Mouse (Mus musculus) midbrain, postnatal 0 days (tissue): ENCODE results near the gene Fmod. TPM values are rescaled to one million over a fixed set of nuclear protein-coding genes. Genes with fewer than 3 reads are reported as not detected.
A peak's percentile ranks its signal among the peaks of the same experiment; 100 is the strongest.

Experiments used
- ATAC-seq: fragments of 200-750 bp; cut with Nextera tagmentation; 2 replicates; pipeline ENCODE4 v1.8.0; 2017; ENCODE audit warnings: moderate number of reproducible peaks, mild to moderate bottlenecking, moderate TSS enrichment, moderate library complexity; ENCODE audit not compliant: low FRiP score
- DNase-seq: peaks from one replicate; pipeline ENCODE4 v3.0.0-alpha.2; 2015; ENCODE audit warnings: low spot score
- H3K27ac ChIP-seq: fragments of 300-500 bp; sonication (generic); 2 replicates; pipeline ENCODE4 v1.5.1; 2014; ENCODE audit warnings: low read depth, mild to moderate bottlenecking, low read length, mixed read lengths
- H3K27me3 ChIP-seq: fragments of 300-500 bp; sonication (generic); 2 replicates; pipeline ENCODE4 v1.6.1; 2014; ENCODE audit warnings: low read length, control low read depth, mixed read lengths; ENCODE audit not compliant: insufficient read depth
- H3K36me3 ChIP-seq: fragments of 300-500 bp; sonication (generic); 2 replicates; pipeline ENCODE4 v1.6.1; 2014; ENCODE audit warnings: low read length, control low read depth, mixed read lengths; ENCODE audit not compliant: insufficient read depth
- H3K4me1 ChIP-seq: fragments of 300-500 bp; sonication (generic); 2 replicates; pipeline ENCODE4 v1.6.1; 2014; ENCODE audit warnings: mild to moderate bottlenecking, control low read depth, antibody characterized with exemption, low read length, mixed read lengths; ENCODE audit not compliant: insufficient read depth
- H3K4me2 ChIP-seq: fragments of 300-500 bp; sonication (generic); 2 replicates; pipeline ENCODE4 v1.6.1; 2014; ENCODE audit warnings: low read depth, mild to moderate bottlenecking, low read length, mixed read lengths; ENCODE audit not compliant: poor library complexity, severe bottlenecking
- H3K4me3 ChIP-seq: fragments of 300-500 bp; sonication (generic); 2 replicates; pipeline ENCODE4 v1.5.1; 2014; ENCODE audit warnings: low read depth, mild to moderate bottlenecking, low read length, moderate library complexity
- H3K9ac ChIP-seq: fragments of 300-500 bp; sonication (generic); replicated peaks from 2 replicates; pipeline ENCODE4 v1.6.1; 2014; ENCODE audit warnings: mild to moderate bottlenecking, low read length, moderate library complexity, mixed read lengths; ENCODE audit not compliant: poor library complexity, severe bottlenecking
- H3K9me3 ChIP-seq: fragments of 300-500 bp; sonication (generic); 2 replicates; pipeline ENCODE4 v1.6.1; 2016; ENCODE audit warnings: low read length, control low read depth
- CTCF ChIP-seq: IDR thresholded peaks from 2 replicates; pipeline ENCODE4 v1.5.1; 2016; ENCODE audit warnings: antibody characterized with exemption, mild to moderate bottlenecking
- WGBS: fragments of 180-500 bp; shearing (Covaris S2); extraction: QIAGEN DNeasy Blood & Tissue Kit; methylation state at CpG from one replicate; pipeline ENCODE4 v1.1.7; 2014; 5-methylcytosine and 5-hydroxymethylcytosine counted together
- polyA plus RNA-seq: library from polyadenylated mRNA; unstranded; fragments of >200 nt; fragmentation: Nextera tagmentation; extraction: Ambion mirVana; gene quantifications from 2 replicates; pipeline ENCODE4 v1.2.1, GENCODE M21; 2015
- total RNA-seq: library from RNA; depleted of rRNA; stranded (reverse); fragments of >200 nt; gene quantifications from 2 replicates; pipeline ENCODE4 v1.2.3, GENCODE M21; 2014

Fmod gene
- total and polyA plus RNA-seq, 2 experiments from 2014 or later = 17.1 to 24.8 TPM

DNA sequence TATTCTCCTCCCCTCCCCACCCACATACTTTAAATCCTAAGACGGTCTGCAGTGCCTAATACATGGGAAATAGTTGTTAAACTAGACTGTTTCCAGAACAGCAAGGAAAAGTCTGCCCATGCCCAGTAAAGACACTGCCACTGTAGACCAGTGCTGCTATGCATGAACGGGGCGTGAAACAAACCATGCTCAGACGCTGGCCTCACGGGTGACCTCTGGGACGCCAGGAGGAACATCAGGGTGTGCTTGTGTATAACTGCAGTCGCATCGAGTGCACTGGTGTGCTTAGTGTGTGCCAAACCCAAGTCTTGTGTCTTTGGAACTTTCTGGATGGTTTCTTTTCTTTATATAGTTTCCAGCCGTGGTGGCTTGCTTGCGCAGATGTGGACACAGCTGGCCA, 37.6 kb downstream of the Fmod start:
- no peak overlapping the region for H3K9ac ChIP-seq
- no peak overlapping the region for H3K27ac ChIP-seq

GRCm38 (mm10) chr1:134075532-134075931, 38.5 kb downstream of the Fmod start:
- no peak for ATAC-seq
- Histone ChIP-seq H3K9ac (no peak overlapping the region; the same call in 1 of the 2 replicates), H3K4me2 (peak overlapping the region; percentile 73)

More for the DNA sequence above, 37.6 kb downstream of the Fmod start:
- Histone ChIP-seq H3K27me3 (no peaks in the 10 kb centered on the region), H3K36me3 (no peaks in the 10 kb centered on the region), H3K4me3 (no peak overlapping the region), H3K4me2 (no peak overlapping the region), H3K9me3 (no peaks in the 10 kb centered on the region), H3K4me1 (peaks cover 13% of the 10 kb centered on the region; the same call in 1 of the 2 replicates)
- no peak for TF ChIP-seq CTCF
- DNase-seq (no peak), ATAC-seq (no peak)
- WGBS = 85% methylated on average over 10 of the region's 10 CpGs

GRCm38 (mm10) chr1:134076789-134077188, 39.7 kb downstream of the Fmod start:
- DNase-seq = no peak
- 11% methylated on average over 2 of the region's 2 CpGs for WGBS
- no peaks in the 10 kb centered on the region for H3K9me3 ChIP-seq

More at GRCm38 (mm10) chr1:134075532-134075931, 38.5 kb downstream of the Fmod start:
- Histone ChIP-seq H3K9me3 (no peaks in the 10 kb centered on the region), H3K27me3 (no peaks in the 10 kb centered on the region), H3K4me1 (peaks cover 13% of the 10 kb centered on the region; the same call in 1 of the 2 replicates), H3K27ac (no peak overlapping the region), H3K36me3 (no peaks in the 10 kb centered on the region), H3K4me3 (no peak overlapping the region)
- DNase-seq = no peak
- TF ChIP-seq CTCF = no peak
- 86% methylated on average over 8 of the region's 8 CpGs for WGBS

DNA sequence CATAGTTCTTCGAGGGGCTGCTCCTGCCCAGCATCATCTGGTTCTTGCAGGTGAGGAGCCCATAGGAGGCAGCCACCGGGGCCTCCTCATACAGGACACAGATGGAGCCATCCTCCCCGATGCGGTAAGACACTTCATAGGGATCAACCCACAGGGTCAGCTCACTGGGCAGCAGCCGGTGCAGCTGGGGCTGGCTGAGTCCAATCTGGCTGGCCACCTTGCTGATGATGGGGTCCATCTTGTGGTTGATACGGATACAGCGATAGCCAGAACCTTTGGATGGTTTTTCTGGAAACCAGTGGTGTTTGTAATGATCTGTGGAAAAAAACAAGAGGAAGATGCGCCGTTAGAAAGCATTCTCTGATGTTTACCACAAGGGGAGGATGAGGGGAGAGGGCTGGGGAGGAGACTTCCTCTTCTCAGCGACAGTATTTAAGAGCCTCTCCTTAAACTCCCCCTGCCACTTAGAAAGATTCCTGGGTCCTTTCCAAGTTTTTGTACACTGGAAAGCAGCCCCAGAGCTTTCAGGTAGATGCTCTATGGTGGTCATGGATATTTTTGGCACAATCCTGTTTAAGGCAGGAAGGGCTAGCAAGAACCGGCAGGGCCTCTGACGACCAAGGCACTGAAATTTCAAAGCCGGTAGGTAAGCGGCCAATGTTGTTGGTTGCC, 40.5 kb downstream of the Fmod start:
- no peaks in the 10 kb centered on the region for H3K9me3 ChIP-seq
- TF ChIP-seq CTCF = peak; percentile 65
- peak overlapping the region; percentile 67 for H3K4me3 ChIP-seq
- no peaks in the 10 kb centered on the region for H3K27me3 ChIP-seq
- DNase-seq (peak; percentile 71), ATAC-seq (no peak)
- 12% methylated on average over 14 of the region's 14 CpGs for WGBS
- peak overlapping the region; percentile 73 for H3K4me2 ChIP-seq
- peaks cover 8% of the 10 kb centered on the region; the same call in 1 of the 2 replicates for H3K4me1 ChIP-seq
- H3K9ac ChIP-seq = peak overlapping the region; percentile 72
- peak overlapping the region; percentile 77; the same call in 1 of the 2 replicates for H3K27ac ChIP-seq
- no peaks in the 10 kb centered on the region for H3K36me3 ChIP-seq

More at GRCm38 (mm10) chr1:134076789-134077188, 39.7 kb downstream of the Fmod start:
- H3K4me1 ChIP-seq = peaks cover 7% of the 10 kb centered on the region; the same call in 1 of the 2 replicates
- no peaks in the 10 kb centered on the region for H3K27me3 ChIP-seq
- no peak for TF ChIP-seq CTCF
- peak overlapping the region; percentile 73 for H3K4me2 ChIP-seq
- peak overlapping the region; percentile 67 for H3K4me3 ChIP-seq
- ATAC-seq = no peak
- no peak overlapping the region for H3K27ac ChIP-seq
- H3K9ac ChIP-seq = peak overlapping the region; percentile 33; the same call in 1 of the 2 replicates
- no peaks in the 10 kb centered on the region for H3K36me3 ChIP-seq

- Histone ChIP-seq H3K9ac (peak overlapping the region; percentile 72), H3K9me3 (no peaks in the 10 kb centered on the region), H3K4me3 (peak overlapping the region; percentile 67), H3K4me2 (peak overlapping the region; percentile 73), H3K36me3 (no peaks in the 10 kb centered on the region), H3K4me1 (peaks cover 9% of the 10 kb centered on the region; the same call in 1 of the 2 replicates), H3K27me3 (no peaks in the 10 kb centered on the region), H3K27ac (peak overlapping the region; percentile 77)
- ATAC-seq = 0 out of 2 replicates have a peak, but pooled peaks have one; percentile 2
- TF ChIP-seq CTCF = no peak
- 4% methylated on average over 19 of the region's 19 CpGs for WGBS
- DNase-seq = no peak
These were observed 41.2 kb downstream of the Fmod start for GRCm38 (mm10) chr1:134078061-134078795.
